Mouse (Mus musculus) kidney, embryonic 16.5 days (tissue): ENCODE results near the gene Nek7. TPM values are rescaled to one million over a fixed set of nuclear protein-coding genes. Genes with fewer than 3 reads are reported as not detected.

Experiments used
- ATAC-seq: fragments of 200-750 bp; cut with Nextera tagmentation; 2 replicates; pipeline ENCODE4 v1.8.0; 2017; ENCODE audit warnings: moderate TSS enrichment; ENCODE audit not compliant: low FRiP score, low TSS enrichment
- H3K27ac ChIP-seq: fragments of 300-500 bp; sonication (generic); 2 replicates; pipeline ENCODE4 v1.5.1; 2014; ENCODE audit warnings: low read length
- H3K27me3 ChIP-seq: fragments of 300-500 bp; sonication (generic); 2 replicates; pipeline ENCODE4 v1.6.1; 2014; ENCODE audit warnings: low read length, control low read depth, mixed read lengths; ENCODE audit not compliant: insufficient read depth
- H3K36me3 ChIP-seq: fragments of 300-500 bp; sonication (generic); 2 replicates; pipeline ENCODE4 v1.6.1; 2014; ENCODE audit warnings: low read length, control low read depth, mixed read lengths; ENCODE audit not compliant: insufficient read depth
- H3K4me1 ChIP-seq: fragments of 300-500 bp; sonication (generic); 2 replicates; pipeline ENCODE4 v1.6.1; 2014; ENCODE audit warnings: low read length, control low read depth, mixed read lengths; ENCODE audit not compliant: insufficient read depth
- H3K4me2 ChIP-seq: fragments of 300-500 bp; sonication (generic); replicated peaks from 2 replicates; pipeline ENCODE4 v1.6.1; 2014; ENCODE audit warnings: low read depth, low read length
- H3K4me3 ChIP-seq: fragments of 300-500 bp; sonication (generic); 2 replicates; pipeline ENCODE4 v1.5.1; 2014; ENCODE audit warnings: mild to moderate bottlenecking, low read length
- H3K9ac ChIP-seq: fragments of 300-500 bp; sonication (generic); replicated peaks from 2 replicates; pipeline ENCODE4 v1.6.1; 2014; ENCODE audit warnings: low read length
- H3K9me3 ChIP-seq: fragments of 300-500 bp; sonication (generic); 2 replicates; pipeline ENCODE4 v1.6.1; 2016; ENCODE audit warnings: low read length, control low read depth
- WGBS: fragments of 180-500 bp; shearing (Covaris S2); extraction: QIAGEN DNeasy Blood & Tissue Kit; methylation state at CpG from one replicate; pipeline ENCODE4 v1.1.7; 2014; 5-methylcytosine and 5-hydroxymethylcytosine counted together
- polyA plus RNA-seq: library from polyadenylated mRNA; unstranded; fragments of >200 nt; fragmentation: Nextera tagmentation; extraction: Ambion mirVana; gene quantifications from 2 replicates; pipeline ENCODE4 v1.2.1, GENCODE M21; 2015

Gene Nek7
- polyA plus RNA-seq, 1 experiment from 2014 or later: 42.6 TPM

DNA sequence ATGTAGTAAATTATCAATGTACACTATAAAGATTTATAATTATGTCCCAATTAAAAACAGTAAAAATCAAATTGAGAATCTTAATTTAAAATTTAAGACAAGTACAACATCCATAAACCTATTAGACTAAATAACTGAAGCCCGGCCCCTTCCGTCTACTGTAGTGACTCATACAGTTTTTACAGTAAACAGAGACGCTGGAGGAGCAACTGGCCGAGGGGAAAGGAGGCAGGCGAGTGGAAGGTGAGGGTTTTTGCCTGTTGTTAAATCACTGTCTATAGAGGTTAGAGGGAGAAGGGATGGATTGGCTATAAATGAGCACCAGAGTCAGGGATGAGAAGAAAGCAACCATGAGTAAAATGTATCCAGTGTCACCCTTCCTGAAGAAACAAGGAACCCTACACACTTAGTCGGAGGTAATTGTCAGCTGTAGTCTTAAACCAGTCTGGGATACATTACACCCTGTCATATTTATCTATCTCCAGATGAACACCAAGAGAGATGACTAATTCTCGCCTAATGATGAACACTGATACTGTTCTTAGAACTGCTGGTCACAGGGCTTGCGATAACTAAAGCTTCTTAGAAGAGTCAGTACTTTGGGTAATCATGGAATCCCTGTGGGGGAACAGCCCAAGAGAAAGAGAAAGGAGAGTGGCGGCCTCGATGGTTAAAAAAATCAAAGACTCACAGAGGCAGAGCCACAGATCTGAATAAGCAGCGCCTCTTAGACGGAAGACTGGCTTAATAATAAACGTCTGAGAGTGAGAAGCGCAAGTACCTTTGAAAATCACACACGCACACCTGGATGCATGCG is 84.0 kb downstream of the Nek7 start:
- Histone ChIP-seq H3K36me3 (no peaks in the 10 kb centered on the region), H3K4me2 (no peak overlapping the region), H3K27me3 (no peaks in the 10 kb centered on the region), H3K4me1 (peaks cover 10% of the 10 kb centered on the region), H3K9me3 (no peaks in the 10 kb centered on the region), H3K4me3 (no peak overlapping the region), H3K27ac (peak overlapping the region; percentile 14; the same call in 1 of the 2 replicates), H3K9ac (peak overlapping the region; percentile 35; the same call in 1 of the 2 replicates)
- 54% methylated on average over 16 of the region's 16 CpGs for WGBS
- peak; percentile 58 for ATAC-seq

DNA sequence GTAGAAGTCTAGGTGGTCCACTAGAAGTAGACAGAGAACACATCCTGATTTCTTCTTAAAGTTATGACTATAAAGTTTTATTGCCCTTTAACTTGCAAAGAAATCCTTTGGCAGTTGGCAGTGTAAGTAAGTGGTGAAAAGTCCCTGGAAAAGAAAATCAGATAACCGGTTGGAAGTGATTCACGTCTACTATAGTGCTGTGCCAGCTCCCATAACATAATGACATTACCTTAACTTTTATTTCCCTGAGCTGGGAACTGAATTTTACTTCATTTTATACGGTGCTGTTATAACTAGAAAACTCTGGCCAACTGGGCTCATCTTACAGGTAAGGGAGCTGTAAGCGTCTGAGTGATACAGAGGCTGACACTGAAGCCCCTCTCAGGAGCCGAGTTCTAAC is 89.3 kb downstream of the Nek7 start:
- ATAC-seq: no peak
- H3K4me2 ChIP-seq: no peak overlapping the region
- no peaks in the 10 kb centered on the region for H3K9me3 ChIP-seq
- H3K27me3 ChIP-seq: no peaks in the 10 kb centered on the region
- 79% methylated on average over 5 of the region's 5 CpGs for WGBS
- no peaks in the 10 kb centered on the region for H3K36me3 ChIP-seq
- peaks cover 3% of the 10 kb centered on the region; the same call in 1 of the 2 replicates for H3K4me1 ChIP-seq
- H3K9ac ChIP-seq: no peak overlapping the region
- H3K27ac ChIP-seq: no peak overlapping the region
- no peak overlapping the region for H3K4me3 ChIP-seq

DNA sequence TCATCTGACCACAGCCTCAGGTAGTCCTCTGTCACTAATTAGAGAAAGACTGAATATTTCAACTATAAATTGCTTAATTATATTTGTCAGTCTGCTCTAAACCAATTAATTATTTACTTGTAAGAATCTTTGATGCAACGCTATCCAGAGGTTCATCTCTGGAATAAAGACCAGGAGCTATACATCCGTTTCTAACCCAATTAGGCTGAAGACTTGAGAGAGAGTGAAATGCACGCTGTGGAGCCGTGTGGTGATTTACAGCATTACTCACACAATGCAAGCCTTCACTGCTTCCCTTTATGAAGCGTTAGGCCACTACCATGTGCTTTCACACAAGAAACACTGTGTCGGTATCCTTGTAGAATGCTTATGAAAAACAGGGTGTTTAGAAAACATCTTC is 96.0 kb downstream of the Nek7 start:
- H3K4me1 ChIP-seq: no peaks in the 10 kb centered on the region
- no peak overlapping the region for H3K4me2 ChIP-seq
- ATAC-seq: no peak
- no peak overlapping the region for H3K9ac ChIP-seq
- H3K27me3 ChIP-seq: no peaks in the 10 kb centered on the region
- H3K27ac ChIP-seq: no peak overlapping the region
- no peaks in the 10 kb centered on the region for H3K9me3 ChIP-seq
- 57% methylated on average over 6 of the region's 6 CpGs for WGBS
- H3K4me3 ChIP-seq: no peak overlapping the region
- no peaks in the 10 kb centered on the region for H3K36me3 ChIP-seq

DNA sequence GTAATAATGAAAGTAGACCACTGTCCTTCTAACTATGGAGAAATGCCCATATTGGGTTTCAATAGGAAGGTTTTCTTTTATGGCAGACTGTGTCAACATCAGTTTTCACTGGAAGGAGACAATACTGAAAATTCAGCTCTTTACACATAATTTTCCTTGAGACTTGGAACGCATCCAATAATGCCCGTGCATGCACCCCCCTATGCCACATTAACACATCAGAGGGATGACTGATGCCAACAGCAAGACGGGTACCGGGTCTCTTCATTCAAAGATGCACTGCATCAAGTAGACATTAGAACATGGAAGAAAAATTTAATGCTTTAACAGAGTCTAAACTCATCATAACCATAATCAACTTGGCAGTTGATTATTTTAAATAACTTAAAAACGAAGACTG is 101.7 kb downstream of the Nek7 start:
- no peak for ATAC-seq
- Histone ChIP-seq H3K36me3 (no peaks in the 10 kb centered on the region), H3K4me2 (no peak overlapping the region), H3K4me1 (0 out of 2 replicates have a peak, but pooled peaks cover 5% of the 10 kb centered on the region), H3K9me3 (no peaks in the 10 kb centered on the region), H3K27me3 (no peaks in the 10 kb centered on the region), H3K9ac (no peak overlapping the region), H3K4me3 (no peak overlapping the region), H3K27ac (no peak overlapping the region)
- 76% methylated on average over 5 of the region's 5 CpGs for WGBS

DNA sequence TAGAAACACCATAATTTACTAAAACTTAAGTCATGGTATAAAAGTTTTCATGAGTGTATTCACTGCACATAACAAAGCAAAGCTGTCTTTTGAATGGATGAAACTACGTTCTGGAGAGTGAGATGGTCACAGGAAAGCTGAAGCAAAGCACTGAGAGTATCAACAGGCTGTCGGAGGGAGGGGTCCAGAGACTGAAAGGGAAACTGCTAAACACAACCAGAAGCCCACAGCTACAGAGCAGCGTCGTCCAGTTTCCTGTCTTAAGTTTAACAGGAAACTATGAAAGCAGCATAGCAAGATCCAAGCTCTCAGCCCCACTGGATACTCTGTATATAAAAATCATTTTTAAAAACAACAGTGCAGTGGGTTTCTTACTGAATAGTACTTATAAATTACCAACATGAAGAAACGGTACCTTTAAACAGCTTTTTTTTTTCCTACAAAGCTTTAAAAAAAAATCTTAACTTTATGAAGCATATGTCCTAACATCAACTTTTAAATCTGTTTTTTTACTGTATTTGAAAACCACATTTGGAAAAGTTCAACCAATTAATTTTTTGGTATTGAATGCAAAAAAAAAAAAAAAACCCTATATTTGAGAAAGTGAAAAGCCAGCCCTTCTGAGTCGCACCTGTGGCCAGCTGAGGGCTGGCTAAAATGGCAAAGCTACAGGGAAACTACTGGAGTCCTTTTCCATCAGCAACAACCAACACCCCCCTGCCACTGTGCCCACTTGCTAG is 102.4 kb downstream of the Nek7 start:
- no peaks in the 10 kb centered on the region for H3K27me3 ChIP-seq
- H3K9ac ChIP-seq: no peak overlapping the region
- H3K9me3 ChIP-seq: no peaks in the 10 kb centered on the region
- no peak overlapping the region for H3K27ac ChIP-seq
- 0 out of 2 replicates have a peak, but pooled peaks cover 5% of the 10 kb centered on the region for H3K4me1 ChIP-seq
- peak; percentile 49; the same call in 1 of the 2 replicates for ATAC-seq
- H3K36me3 ChIP-seq: no peaks in the 10 kb centered on the region
- H3K4me2 ChIP-seq: no peak overlapping the region
- WGBS: 53% methylated on average over 6 of the region's 6 CpGs
- H3K4me3 ChIP-seq: no peak overlapping the region

DNA sequence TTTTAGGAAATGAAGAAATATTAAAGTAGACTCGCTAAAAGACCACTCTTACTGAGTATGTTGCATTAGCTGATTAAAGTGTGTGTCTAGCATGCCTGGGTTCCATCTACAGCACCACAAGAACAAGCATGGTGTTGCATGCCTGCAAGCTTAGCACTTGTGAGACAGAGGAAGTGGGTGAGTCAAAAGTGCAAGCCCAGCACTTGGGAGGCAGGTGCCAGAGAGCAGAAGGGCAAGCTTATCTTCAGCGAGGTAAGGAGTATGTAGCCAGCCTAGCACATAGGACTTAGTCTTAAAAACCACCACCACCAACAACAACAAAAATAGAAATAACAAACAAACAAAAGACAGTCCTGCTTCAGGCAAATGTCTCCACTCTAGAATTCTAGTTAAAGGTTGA is 103.0 kb downstream of the Nek7 start:
- Histone ChIP-seq H3K4me3 (no peak overlapping the region), H3K36me3 (no peaks in the 10 kb centered on the region), H3K4me1 (0 out of 2 replicates have a peak, but pooled peaks cover 5% of the 10 kb centered on the region), H3K9ac (no peak overlapping the region), H3K27ac (no peak overlapping the region), H3K9me3 (no peaks in the 10 kb centered on the region), H3K27me3 (no peaks in the 10 kb centered on the region), H3K4me2 (no peak overlapping the region)
- 76% methylated on average over 2 of the region's 2 CpGs for WGBS
- ATAC-seq: no peak

DNA sequence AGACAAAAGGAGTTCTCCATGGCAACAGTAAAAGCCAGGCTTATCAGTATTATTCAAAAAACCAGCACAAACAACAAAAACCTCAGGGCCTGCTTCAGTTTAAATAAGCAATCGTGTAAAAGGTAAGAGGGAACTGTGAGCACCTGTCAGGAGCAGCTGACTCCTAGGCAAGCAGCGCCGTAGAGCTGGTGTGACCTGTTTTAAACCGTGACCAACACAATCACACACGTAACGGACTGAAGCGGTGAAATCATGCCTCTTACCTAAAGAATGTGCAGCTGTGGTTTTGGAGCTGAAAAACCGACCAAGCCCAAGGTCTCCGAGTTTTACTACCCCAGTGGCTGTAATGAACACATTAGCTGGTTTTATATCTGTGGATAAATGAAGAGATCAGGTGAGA is 104.6 kb downstream of the Nek7 start:
- no peaks in the 10 kb centered on the region for H3K27me3 ChIP-seq
- H3K27ac ChIP-seq: no peak overlapping the region
- H3K9ac ChIP-seq: no peak overlapping the region
- ATAC-seq: no peak
- no peaks in the 10 kb centered on the region for H3K9me3 ChIP-seq
- H3K36me3 ChIP-seq: no peaks in the 10 kb centered on the region
- 0 out of 2 replicates have a peak, but pooled peaks cover 5% of the 10 kb centered on the region for H3K4me1 ChIP-seq
- H3K4me2 ChIP-seq: no peak overlapping the region
- 79% methylated on average over 9 of the region's 9 CpGs for WGBS
- H3K4me3 ChIP-seq: no peak overlapping the region

DNA sequence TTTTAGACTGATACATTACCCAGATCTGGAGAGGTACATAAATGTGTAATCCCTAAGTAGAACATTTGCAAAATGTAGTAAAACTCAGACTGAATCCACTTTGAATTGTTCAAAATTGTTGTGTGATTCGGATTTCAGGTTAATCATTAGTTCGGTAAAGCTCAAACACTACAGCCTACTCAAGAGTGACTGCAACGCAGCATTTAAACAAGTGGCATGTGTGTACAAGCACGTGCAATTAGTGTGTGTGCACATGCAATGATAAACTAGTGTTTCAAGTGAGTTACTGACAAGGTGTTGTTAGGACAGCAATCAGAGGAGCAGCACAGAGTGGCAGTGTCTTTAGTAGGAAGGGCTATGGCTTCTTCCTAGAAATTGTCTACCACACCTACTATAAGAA is 106.0 kb downstream of the Nek7 start:
- Histone ChIP-seq H3K27me3 (no peaks in the 10 kb centered on the region), H3K4me1 (0 out of 2 replicates have a peak, but pooled peaks cover 5% of the 10 kb centered on the region), H3K4me3 (no peak overlapping the region), H3K36me3 (no peaks in the 10 kb centered on the region), H3K4me2 (no peak overlapping the region), H3K9ac (no peak overlapping the region), H3K27ac (no peak overlapping the region), H3K9me3 (no peaks in the 10 kb centered on the region)
- WGBS: 66% methylated on average over 4 of the region's 4 CpGs
- peak; percentile 87 for ATAC-seq

DNA sequence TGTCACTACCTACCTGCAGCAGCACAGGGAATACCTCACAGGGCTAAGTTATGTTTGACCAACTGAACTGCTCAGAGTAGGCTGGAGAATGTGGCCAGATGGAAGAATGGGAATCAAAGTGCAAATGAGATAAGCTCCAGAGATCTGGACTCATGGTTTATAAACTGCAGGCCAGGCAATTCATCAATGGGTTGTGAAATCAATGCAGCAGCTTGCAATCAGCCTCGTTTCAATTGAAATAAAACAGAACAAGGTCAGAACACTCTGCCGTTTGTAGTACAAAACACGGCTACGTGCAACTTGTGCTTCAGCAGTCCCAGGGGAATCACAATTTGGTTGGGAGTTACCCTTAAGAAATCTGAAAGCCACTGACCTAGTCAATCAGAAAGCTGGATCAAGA is 109.4 kb downstream of the Nek7 start:
- Histone ChIP-seq H3K27ac (no peak overlapping the region), H3K4me2 (no peak overlapping the region), H3K4me1 (peaks cover 17% of the 10 kb centered on the region), H3K36me3 (no peaks in the 10 kb centered on the region), H3K9ac (no peak overlapping the region), H3K4me3 (no peak overlapping the region), H3K27me3 (no peaks in the 10 kb centered on the region), H3K9me3 (no peaks in the 10 kb centered on the region)
- WGBS: 53% methylated on average over 4 of the region's 4 CpGs
- no peak for ATAC-seq
